Mouse (Mus musculus): Measurements from ENCODE around the gene Gm10260. TPM values are rescaled to one million over a fixed set of nuclear protein-coding genes. Genes with fewer than 3 reads are reported as not detected.

Gm10260 gene
- total RNA-seq (2012; rRNA removed) (3,860 and 4,123 TPM in 2 replicates), polyA plus RNA-seq (2012; ENCODE audit: insufficient read depth in 1 of 2, insufficient read length in 2 of 2, low read depth in 1 of 2, low replicate concordance in 2 of 2, missing spikeins in 1 of 2) (1,000 to 10,000 TPM in 1 of 2 experiments, 100 to 1,000 TPM in 1; 409 to 3,111 TPM)

DNA sequence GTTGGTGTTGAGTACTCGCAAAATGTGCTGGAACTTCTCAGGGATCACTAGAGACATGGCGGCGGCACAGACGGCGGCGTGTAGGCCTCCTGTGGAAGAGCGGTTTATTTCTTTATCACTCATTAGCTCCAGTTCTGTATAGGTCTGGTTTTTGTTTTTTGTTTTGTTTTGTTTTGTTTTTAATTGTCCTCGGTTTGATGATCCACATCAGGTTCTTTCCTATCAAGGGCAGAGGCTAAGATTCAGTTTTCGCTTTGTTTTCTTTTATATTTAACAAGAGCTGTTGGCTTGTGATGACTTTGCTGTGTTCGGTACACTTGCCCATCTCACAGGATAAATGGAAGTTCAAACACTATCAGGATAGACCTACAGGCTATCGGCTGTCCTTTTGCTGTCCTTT, at the start of gene Gm10260:
Gene Gm10260, minus strand, starts transcription at position 101 of the 400 bp plus-strand sequence.
- no peak within 1 kb of the TSS for H3K4me3 ChIP-seq (ENCODE audit: control insufficient read depth in 1 of 2, insufficient read depth in 1 of 2, low read depth in 2 of 2, low read length in 2 of 2)
- H3K9me3 ChIP-seq (replicated peaks; ENCODE audit: insufficient read depth, low read length), result no peaks in the 10 kb centered on the region
- H3K27me3 ChIP-seq (ENCODE audit: control insufficient read depth in 1 of 2, insufficient read depth in 2 of 2, low read length in 2 of 2), result no peaks in the 10 kb centered on the region
- no peaks in the 10 kb centered on the region for H3K36me3 ChIP-seq (ENCODE audit: control insufficient read depth in 1 of 2, insufficient read depth in 2 of 2, low read length in 2 of 2)
- H3K9ac ChIP-seq (ENCODE audit: control insufficient read depth, low read depth, low read length, poor library complexity, severe bottlenecking), result peak within 1 kb of the TSS; percentile 42; the same call in 1 of the 2 replicates
- no peak within 1 kb of the TSS for H3K27ac ChIP-seq (ENCODE audit: control insufficient read depth, low read depth, low read length)
- H3K79me2 ChIP-seq (ENCODE audit: control insufficient read depth, insufficient read depth, low read length, poor library complexity), result no peaks in the 10 kb centered on the region
- TF ChIP-seq TBP (IDR thresholded peaks at IDR 0.05; ENCODE audit: low read depth, low read length) (no peak), ZMIZ1 (IDR thresholded peaks at IDR 0.05; ENCODE audit: low read depth, low read length) (no peak), KAT2A (conservative IDR thresholded peaks at IDR 0.05; ENCODE audit: low read depth, low read length) (no peak), MAFK (IDR thresholded peaks at IDR 0.05; ENCODE audit: borderline replicate concordance, low read depth, low read length) (no peak), SIN3A (IDR thresholded peaks at IDR 0.05; ENCODE audit: low read length) (no peak), POLR2AphosphoS5 (IDR thresholded peaks at IDR 0.05; ENCODE audit: borderline replicate concordance, low read depth, low read length) (no peak), CHD2 (IDR thresholded peaks at IDR 0.05; ENCODE audit: low read length) (no peak), TAL1 (IDR thresholded peaks at IDR 0.05; ENCODE audit: low read length) (no peak)
- no peak for DNase-seq (ENCODE audit: low read depth, low spot score)
- H3K4me1 ChIP-seq (ENCODE audit: control insufficient read depth in 1 of 2, insufficient read depth in 2 of 2, low read length in 2 of 2), result no peaks in the 10 kb centered on the region

- no peak overlapping the region for H3K9ac ChIP-seq (ENCODE audit: control insufficient read depth, low read depth, low read length, poor library complexity, severe bottlenecking)
- H3K9me3 ChIP-seq (replicated peaks; ENCODE audit: insufficient read depth, low read length), result no peaks in the 10 kb centered on the region
- H3K79me2 ChIP-seq (ENCODE audit: control insufficient read depth, insufficient read depth, low read length, poor library complexity), result no peaks in the 10 kb centered on the region
- TF ChIP-seq MAFK (IDR thresholded peaks at IDR 0.05; ENCODE audit: borderline replicate concordance, low read depth, low read length) (no peak), MAZ (IDR thresholded peaks at IDR 0.05; ENCODE audit: low read depth, low read length) (no peak), GATA1 (IDR thresholded peaks at IDR 0.05; ENCODE audit: low read depth, low read length) (no peak), ETS1 (IDR thresholded peaks at IDR 0.05; ENCODE audit: low read depth, low read length) (no peak), E2F4 (IDR thresholded peaks at IDR 0.05; ENCODE audit: borderline replicate concordance, low read depth, low read length) (no peak), ZKSCAN1 (IDR thresholded peaks at IDR 0.05; ENCODE audit: low read depth, low read length) (no peak), ZMIZ1 (IDR thresholded peaks at IDR 0.05; ENCODE audit: low read depth, low read length) (no peak), TAL1 (IDR thresholded peaks at IDR 0.05; ENCODE audit: low read length) (no peak), MEF2A (IDR thresholded peaks at IDR 0.05; ENCODE audit: extremely low read depth, insufficient replicate concordance, low read depth, low read length, poor library complexity, severe bottlenecking) (no peak), MXI1 (IDR thresholded peaks at IDR 0.05; ENCODE audit: low read depth, low read length) (no peak), CHD1 (IDR thresholded peaks at IDR 0.05; ENCODE audit: low read depth, low read length) (no peak)
- no peak overlapping the region for H3K4me3 ChIP-seq (ENCODE audit: control insufficient read depth in 1 of 2, insufficient read depth in 1 of 2, low read depth in 2 of 2, low read length in 2 of 2)
- no peak overlapping the region for H3K27ac ChIP-seq (ENCODE audit: control insufficient read depth, low read depth, low read length)
- H3K4me1 ChIP-seq (ENCODE audit: control insufficient read depth in 1 of 2, insufficient read depth in 2 of 2, low read length in 2 of 2), result no peaks in the 10 kb centered on the region
- H3K27me3 ChIP-seq (ENCODE audit: control insufficient read depth in 1 of 2, insufficient read depth in 2 of 2, low read length in 2 of 2), result no peaks in the 10 kb centered on the region
- no peak for DNase-seq (ENCODE audit: low read depth, low spot score)
- no peaks in the 10 kb centered on the region for H3K36me3 ChIP-seq (ENCODE audit: control insufficient read depth in 1 of 2, insufficient read depth in 2 of 2, low read length in 2 of 2)
Observed at GRCm38 (mm10) chr13:97809828-97810227, 49.4 kb upstream of the Gm10260 start.
